Mouse (Mus musculus) adrenal gland, postnatal 36 days (tissue): ENCODE results near the gene Ccdc102a. TPM values are rescaled to one million over a fixed set of nuclear protein-coding genes. Genes with fewer than 3 reads are reported as not detected.
"Not testable (repeated sequence)": the region's sequence is repeated elsewhere in the genome, so short reads cannot be mapped to it uniquely, and the experiment has no call there.

Experiments
- DNase-seq, 2 experiments: peaks; one replicate each; pipeline ENCODE4 v3.0.0; 2021; ENCODE audit warnings: mixed read lengths in 1 of 2
- total RNA-seq, 2 experiments: library from RNA; stranded (reverse); gene quantifications; 2 replicates each; pipeline ENCODE4 v1.2.3; 2021

Gene Ccdc102a
- total RNA-seq, 2 experiments from 2014 or later: 7.6 to 8.6 TPM

GRCm38 (mm10) chr8:94875096-94875870, 42.6 kb downstream of the Ccdc102a start:
- DNase-seq: no peak

- peak; percentile 78 to 83 for DNase-seq
These were observed 43.5 kb downstream of the Ccdc102a start for GRCm38 (mm10) chr8:94874358-94874757.

DNA sequence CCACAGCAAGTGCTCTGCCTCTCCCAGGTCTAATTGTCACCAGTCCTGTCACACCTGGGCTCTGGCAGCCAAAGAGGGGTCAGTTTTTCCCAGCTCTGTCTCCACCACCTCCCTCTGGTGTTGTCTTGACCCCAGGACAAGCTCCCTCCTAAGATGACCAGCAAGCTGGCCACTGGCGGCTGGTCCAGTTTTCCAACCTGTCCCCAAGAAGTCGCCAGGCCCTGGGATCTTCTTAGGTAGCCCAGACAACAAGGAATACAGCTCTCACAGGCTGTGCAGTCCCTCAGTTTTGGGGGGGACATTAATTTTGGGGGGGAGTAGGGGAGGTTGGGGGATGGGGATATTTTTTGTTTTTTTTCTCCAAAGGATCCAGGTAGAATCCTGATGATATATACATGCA, 45.3 kb downstream of the Ccdc102a start:
- no peak for DNase-seq

DNA sequence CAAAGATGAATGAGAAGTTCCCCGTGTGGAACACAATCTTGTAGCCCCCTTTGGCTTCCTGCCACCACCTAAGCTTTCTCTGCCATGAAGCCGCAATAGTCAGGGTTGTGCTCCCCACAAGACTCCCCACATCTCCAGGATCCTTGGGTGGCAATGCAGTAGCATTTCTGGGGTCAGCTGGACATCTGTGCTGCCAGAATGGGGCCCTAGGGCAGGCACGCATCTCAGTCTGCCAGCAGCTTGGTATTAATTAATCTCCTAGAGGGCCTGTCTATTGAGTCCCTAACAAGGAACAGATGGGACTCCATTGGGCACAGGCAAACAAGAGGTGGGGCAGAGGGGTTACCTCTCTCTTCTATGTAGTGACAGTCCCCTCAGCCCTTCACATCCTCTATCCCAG, 45.7 kb downstream of the Ccdc102a start:
- no peak for DNase-seq

DNA sequence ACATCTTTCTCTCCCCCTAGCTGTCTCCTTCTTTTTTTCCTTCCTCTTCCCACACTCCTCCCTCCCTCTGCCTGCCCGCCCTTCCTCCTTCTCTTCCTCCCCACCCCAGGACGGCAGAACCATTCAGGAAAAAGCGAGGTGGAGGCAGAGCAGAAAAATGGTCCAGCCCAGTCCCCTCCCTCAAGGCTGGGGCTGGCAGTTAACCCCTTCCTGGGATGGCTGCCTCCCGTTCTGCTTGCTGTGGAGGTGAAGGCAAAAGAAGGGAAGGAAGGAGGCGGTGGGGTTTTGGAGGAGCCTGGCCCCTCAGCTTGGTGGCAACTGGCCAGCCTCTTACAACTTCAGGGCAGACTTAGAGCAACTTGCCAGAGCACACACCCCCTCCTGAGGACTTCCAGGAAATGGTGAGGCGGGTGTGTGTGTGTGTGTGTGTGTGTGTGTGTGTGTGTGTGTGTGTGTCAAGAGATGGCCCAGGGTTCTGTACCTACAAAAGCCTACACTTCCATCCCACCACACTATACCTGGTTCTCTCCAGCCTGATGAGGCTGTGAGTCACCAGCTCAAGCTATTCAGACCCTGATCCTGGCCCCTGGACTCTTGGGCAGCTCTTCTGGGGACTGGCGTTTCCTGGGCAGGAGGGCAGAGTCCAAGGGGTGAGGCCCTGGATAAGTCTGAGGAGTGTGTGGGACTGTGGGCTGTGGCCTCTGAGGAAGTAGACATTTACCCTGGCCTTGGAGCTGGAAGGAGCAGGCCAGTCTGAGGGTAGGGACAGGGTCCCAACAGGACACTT, 46.6 kb downstream of the Ccdc102a start:
- peak; percentile 57 to 67 for DNase-seq

DNA sequence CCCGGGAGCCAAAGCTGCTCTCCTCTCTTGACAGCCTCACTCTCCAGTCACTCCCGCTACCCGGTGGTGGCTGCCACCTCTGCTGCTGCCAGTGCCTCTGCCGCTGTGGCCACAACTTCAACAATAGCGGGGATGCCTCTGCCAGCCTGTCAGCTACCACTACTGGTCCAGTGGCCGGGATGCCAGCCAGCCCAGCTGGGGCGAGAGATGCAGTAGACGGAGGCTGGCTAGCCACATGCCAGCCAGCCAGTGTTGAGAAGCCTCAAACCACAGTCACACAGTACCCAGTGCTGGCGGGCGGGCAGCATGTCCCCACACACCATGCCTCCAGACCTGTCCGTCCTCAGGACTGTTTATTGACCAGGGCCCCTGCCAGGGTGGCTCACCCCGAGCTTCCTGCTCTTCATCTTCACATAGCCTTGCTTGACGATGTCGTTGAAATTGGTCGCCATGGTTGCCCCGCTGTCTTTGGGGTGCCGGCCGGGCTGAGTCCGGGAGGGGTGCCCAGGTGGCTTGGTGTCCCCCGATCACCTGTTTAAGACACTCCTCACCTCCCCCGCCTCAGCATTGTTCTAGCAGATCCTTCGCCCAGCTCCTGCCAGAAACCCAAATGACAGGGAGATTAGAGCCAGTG, 47.3 kb downstream of the Ccdc102a start:
- DNase-seq: no peak

DNA sequence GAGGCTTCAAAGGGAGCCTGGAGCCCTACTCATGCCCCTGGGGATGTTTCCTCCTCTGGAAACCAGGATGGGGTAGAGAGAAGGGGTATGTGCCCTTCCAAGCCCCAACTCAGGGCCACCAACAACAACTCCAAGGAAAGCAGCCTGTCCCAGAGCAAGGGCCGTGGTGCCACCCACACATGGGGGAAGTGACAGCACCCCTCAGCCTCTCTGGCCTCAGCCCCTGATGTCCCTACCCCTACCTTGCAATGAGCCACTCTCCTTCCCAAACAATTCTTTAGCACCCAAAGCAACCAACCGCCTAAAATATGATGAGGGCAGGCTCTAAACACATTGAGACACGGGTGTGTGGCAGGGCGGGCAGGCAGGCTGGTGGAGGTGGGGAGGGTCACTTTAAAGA, 47.9 kb downstream of the Ccdc102a start:
- DNase-seq: no peak

GRCm38 (mm10) chr8:94869146-94869545, 48.8 kb downstream of the Ccdc102a start:
- no peak for DNase-seq

- no peak for DNase-seq
These were observed 51.0 kb downstream of the Ccdc102a start for GRCm38 (mm10) chr8:94866921-94867320.

DNA sequence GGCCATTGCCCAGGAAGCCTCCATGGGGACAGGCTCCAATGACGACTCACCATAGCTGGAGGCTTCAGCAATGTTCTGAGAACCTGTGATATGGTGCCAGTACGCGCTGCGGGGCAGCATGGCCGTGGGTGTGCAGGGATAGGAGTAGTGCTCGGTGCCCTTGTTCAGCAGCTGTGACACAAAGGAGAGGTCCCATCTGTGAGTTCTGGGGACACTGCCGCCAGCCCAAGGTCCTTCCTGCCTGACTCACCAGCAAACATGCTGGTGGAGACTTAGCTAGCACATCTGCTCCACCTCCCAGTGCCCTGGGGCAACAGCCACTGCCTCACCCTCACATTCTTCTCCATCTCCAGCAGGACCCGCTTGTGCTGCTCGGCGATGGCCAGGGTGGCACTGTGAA, 52.6 kb downstream of the Ccdc102a start:
- peak; percentile 76 to 84 for DNase-seq

DNA sequence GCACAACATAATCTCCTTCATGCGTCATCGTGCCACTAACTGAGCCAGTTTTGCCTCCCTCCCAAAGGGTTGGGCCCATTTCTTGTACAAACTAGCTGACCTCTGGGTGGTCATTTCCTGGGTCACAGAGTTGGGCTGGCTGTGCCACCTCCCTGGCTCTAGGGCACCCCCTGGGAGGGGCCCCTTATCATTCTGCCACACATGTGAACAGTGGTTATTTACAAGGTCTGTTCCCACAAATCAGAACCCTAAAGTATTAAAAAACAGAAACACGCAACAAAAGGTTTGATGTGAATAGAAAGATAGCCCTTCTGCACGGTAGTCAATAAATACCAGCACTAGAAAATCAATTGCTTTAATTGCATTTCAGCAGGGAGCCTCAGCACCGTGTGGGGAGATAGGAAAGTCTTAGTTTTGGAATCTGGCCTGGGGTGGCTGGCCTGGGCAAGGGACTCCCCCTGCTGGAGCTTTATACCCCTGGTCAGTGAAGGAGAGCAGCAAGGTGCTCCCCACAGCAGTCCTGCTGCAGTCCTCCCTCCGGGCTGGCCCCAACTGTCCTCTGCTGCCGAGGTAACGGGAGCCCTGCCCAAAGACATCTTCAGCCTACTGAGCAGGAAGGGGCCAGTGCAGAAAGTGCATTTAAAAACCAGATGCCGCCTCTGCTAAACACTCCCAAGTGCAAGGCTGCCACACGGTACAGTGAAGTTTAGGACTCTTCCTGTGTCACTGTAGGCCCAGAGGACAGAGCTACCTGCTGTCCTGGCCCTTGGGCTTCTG, 53.8 kb downstream of the Ccdc102a start:
- no peak for DNase-seq

- no peak for DNase-seq
These were observed 55.2 kb downstream of the Ccdc102a start for GRCm38 (mm10) chr8:94862487-94863220.

- peak; percentile 67 to 84 for DNase-seq
These were observed 56.5 kb downstream of the Ccdc102a start for GRCm38 (mm10) chr8:94861352-94861910.

- DNase-seq: peak; percentile 92 to 95
These were observed 60.3 kb downstream of the Ccdc102a start, which contains the start of gene Polr2c for GRCm38 (mm10) chr8:94857346-94858173. Polr2c (plus strand) TSS chr8:94857450.

DNA sequence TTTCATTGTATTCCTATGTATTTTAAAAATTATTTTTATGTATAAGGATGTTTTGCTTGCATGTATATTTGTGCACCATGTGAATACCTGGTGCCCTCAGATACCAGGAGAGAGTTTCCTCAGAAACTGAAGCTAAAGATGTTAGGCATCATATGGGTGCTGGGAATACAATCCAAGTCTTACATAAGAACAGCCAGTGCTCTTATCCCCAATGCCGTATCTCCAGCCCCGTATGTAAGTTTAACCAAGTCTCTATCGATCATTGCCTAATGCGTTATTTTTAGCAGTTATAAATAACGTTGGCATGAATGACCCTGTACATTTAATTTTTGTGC, 60.9 kb downstream of the Ccdc102a start:
- no peak for DNase-seq

DNA sequence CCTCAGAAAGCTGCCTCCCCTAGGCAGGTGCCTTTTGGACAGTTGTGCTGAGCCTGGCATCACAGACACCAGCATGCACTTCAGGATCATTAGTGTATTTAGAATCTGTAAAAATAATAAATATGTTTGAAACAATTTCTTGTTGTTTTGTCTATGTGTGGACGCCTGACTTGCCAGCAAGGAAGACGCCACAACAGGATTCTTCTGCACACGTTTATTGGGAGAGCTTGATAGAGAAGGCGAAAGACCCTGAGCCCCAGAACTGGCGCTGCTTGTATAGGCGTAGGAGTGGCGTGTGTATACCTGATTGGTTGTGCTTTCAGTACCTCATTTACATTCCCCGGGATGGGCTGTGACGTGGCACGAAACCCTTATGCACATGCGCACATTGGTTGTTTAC, 63.1 kb downstream of the Ccdc102a start:
- DNase-seq: not testable (repeated sequence)
